In genomic region chr2:85065141-85065875, GRCm38 (mm10) we compare ENCODE assay signal across 1 mouse cellular context.
TF ChIP-seq lines count a peak whose summit lies in the region.

No protein-coding gene starts in this region.

TF ChIP-seq in myocyte, 11 proteins besides CTCF, POLR2A, EP300 and RAD21 (continued from another document):
- TF ChIP-seq MAX (IDR thresholded peaks at IDR 0.05; ENCODE audit: low read depth): no peak
- no peak for TF ChIP-seq REST (IDR thresholded peaks at IDR 0.05; ENCODE audit: insufficient read depth, insufficient read length)
- no peak for TF ChIP-seq E2F4 (IDR thresholded peaks at IDR 0.05; ENCODE audit: insufficient read depth)
- TF ChIP-seq TCF3 (IDR thresholded peaks at IDR 0.05; ENCODE audit: insufficient read length, low read depth): no peak
- no peak for TF ChIP-seq MYOD1 (IDR thresholded peaks at IDR 0.05; ENCODE audit: control insufficient read depth in 1 of 3, insufficient read length in 2 of 3, low read depth in 2 of 3)
- no peak for TF ChIP-seq SRF (IDR thresholded peaks at IDR 0.05; ENCODE audit: control insufficient read depth, insufficient read length, low read depth)
TF ChIP-seq in myocyte: peak in this region for 0.
